Mouse (Mus musculus): ENCODE results near the gene Chaf1b.

DNA sequence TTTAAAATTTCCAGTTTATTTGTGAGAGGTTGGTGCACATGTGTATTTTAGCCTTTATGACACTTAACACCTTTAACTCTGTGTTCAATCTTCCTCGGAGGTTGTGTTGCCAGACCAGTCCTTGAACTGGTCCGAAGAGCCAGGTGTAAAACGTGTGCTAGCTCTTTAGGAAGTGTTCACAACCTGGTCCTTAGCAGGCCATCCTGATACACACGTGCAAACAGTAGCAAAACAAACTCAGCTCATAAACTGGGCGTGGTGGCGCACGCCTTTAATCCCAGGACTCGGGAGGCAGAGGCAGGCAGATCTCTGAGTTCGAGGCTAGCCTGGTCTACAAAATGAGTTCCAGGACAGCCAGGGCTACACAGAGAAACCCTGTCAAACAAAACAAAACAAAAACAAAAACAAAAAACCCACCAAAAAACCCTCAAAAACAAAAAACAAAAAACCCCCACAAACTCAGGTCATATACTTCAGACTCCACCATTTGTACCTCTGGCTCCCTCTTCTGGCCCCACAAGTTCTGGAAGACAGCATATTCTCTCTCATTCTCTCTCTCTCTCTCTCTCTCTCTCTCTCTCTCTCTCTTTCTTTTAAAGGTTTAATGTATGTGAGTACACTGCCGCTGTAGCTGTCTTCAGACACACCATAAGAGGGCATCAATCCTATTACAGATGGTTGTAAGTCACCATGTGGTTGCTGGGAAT is 59.2 kb downstream of the Chaf1b start:
- TF ChIP-seq POLR2A (IDR thresholded peaks at IDR 0.05; ENCODE audit: extremely low read depth, insufficient read depth, low read length) (no peak), CTCF (IDR thresholded peaks at IDR 0.05; ENCODE audit: extremely low read depth, insufficient read depth, low read length) (no peak)

Data from cortical plate, adult 2 months (tissue).